Mouse (Mus musculus): ENCODE measurements around the gene Bche. TPM values are rescaled to one million over a fixed set of nuclear protein-coding genes. Genes with fewer than 3 reads are reported as not detected.

Bche gene
- total RNA-seq (2015; ENCODE audit: low replicate concordance) (not detected in 2 replicates), total RNA-seq (2017; ENCODE audit: low replicate concordance) (0.43 TPM in 1 of 2 replicates, not detected in the other)

DNA sequence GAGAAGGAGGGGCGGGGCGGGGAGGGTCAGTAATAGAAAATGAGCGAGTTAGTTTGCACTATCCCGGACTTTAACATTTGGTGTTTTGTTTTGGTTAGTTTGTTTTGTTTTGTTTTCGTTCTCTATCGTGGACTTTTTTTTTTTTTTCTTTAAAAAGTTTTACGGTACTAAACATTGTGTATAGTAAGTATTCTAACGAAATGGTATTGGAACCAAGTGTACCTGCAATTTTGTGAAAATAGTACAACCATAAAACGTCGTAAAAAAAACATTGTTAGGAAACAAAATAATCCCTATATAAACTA is at the start of gene Bche:
Bche (minus strand) TSS at position 6 of the 305 bp plus-strand sequence.
- ATAC-seq (replicated peaks; ENCODE audit: low FRiP score, poor library complexity, severe bottlenecking) = no peak

DNA sequence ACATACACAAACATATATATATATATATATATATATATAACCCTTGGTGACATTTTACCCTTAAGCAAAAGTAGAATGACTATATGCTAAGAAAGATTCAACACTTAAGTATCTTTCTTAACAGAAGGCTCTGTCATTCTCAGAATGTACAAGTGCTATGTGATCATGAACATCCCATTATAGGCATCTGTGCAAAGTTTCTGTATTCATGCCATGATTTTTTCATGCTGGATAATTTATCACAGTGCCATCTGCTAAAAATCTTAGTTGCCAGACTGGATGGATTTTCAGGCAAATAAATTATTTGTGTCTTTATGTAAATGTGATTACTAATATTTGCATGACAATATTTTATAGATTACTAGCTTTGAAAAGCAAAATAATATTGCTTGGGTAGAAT is 33.8 kb upstream of the Bche start:
- ATAC-seq (replicated peaks; ENCODE audit: low FRiP score, poor library complexity, severe bottlenecking) = no peak

DNA sequence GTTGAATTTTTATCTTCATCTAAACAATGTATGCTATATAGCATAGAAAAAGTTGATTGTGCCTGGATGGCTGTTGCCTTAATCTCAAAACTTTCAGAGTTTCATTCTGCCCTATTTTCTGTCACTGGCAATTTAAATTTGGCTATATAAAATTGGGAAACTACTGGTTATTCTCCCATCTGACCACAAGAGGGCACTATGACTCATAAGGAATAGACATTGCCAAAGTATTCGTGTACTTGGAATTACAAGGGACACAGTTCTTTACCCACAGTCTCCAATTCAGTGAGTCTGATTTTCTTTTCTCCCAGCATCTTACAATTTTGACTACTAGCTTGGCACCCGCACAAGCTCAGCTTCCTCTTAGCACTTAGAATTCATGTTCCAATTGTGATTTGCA is 23.5 kb upstream of the Bche start:
- ATAC-seq (replicated peaks; ENCODE audit: low FRiP score, poor library complexity, severe bottlenecking) = no peak

DNA sequence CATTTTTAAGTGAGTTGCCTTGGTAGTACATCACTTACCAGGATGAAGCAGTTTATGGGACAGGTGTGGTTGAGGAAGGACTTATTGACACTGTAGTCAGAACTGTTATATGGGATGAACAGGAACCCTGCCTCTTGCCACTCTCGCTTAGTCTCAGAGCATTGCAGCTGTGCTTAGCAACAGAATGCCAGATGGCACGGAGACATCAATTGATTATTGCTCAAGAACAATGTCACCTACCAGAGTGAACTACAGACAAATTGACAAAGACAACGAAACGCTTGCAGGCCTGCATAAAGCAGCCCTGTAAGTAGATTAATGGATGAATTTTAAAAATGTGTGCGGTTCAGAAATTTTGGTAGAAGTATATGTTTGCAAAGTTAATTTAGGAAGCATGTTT is 21.3 kb upstream of the Bche start:
- ATAC-seq (replicated peaks; ENCODE audit: low FRiP score, poor library complexity, severe bottlenecking) = no peak

DNA sequence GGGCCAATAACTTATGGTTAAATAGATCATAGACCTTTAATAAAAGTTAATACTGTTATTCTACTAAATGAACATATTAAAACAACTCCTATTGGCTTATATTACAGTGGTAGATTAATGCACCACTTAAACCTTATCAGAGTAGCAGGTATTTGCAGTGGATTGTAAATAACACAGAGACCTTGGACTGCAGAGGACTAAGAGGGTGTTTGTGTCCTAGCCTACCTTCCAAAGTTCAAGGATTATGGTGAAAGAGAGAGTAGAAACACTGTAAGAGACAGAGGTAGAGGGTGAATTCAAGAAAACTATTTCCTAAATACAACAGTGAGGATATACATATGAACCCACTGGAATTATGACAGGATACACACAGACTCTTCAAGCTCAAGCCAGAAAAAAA is 17.5 kb upstream of the Bche start:
- no peak for ATAC-seq (replicated peaks; ENCODE audit: low FRiP score, poor library complexity, severe bottlenecking)

DNA sequence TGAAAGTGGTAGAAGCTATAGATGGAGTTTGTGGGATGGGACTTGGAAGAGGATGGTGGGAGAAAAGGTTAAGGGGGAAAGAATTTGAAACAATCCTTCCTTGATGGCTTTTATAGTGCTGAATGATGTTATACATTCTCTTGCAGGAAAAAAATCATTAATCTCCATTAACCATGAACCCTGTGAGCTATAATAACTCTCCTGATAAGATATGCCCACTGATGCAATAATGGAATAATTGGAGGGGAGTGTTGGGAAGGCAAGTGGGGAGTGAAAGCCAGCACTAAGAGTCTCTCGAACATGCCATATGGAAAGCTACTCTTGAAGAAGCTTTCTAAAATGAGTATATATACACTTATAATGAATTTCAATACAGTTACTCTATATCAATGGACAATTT is 16.7 kb upstream of the Bche start:
- ATAC-seq (replicated peaks; ENCODE audit: low FRiP score, poor library complexity, severe bottlenecking) = no peak

DNA sequence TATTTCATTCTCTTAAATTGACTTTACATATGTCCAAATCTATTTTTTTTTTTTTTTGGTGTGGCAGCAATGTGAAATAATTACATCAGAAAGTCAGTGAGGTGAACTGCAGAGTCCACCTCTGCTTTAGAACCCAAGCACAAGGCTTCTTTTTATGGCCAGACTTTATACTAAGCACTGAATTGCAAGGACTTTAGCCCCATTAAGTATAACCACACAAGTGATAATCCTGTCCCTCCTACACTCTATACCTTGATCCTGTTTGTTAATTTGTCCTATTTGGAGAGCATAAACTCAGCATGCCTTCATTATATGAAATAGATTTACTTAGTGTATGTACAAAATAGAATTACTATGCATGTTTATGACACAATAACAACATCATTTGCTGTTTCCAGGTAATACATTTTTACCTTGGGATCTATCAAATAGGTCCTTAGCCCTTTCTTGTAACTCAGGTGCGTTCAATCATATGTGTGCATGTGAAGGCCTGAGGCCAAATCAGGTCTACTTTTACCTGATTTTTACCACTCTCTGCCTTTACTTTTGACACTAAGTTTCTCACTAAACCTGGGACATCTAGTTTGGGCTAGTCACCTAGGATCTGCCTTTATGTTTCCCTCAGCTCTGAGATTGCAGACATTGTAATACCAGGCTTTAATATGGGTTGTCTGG is 9.5 kb upstream of the Bche start:
- ATAC-seq (replicated peaks; ENCODE audit: low FRiP score, poor library complexity, severe bottlenecking) = no peak

DNA sequence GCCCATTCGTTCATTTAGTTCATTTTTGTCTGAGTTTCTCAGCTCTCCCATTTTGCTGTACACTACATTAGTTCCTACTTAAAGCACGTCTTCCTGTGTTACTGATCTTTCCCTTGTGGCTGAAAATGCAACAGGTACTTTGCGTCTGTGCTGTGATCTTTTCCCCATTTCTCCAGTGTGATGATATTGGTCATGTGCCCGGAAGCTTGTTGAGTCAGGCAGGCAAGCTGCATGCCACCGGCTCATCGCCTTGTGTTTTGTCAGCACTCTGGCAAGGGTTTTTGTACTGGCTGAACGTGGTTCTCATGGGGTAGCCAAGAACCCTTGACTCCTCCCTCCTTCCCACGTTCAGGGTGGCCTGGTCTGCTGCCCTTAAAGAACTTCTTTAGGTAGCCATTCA is 1.7 kb upstream of the Bche start:
- no peak for ATAC-seq (replicated peaks; ENCODE audit: low FRiP score, poor library complexity, severe bottlenecking)

DNA sequence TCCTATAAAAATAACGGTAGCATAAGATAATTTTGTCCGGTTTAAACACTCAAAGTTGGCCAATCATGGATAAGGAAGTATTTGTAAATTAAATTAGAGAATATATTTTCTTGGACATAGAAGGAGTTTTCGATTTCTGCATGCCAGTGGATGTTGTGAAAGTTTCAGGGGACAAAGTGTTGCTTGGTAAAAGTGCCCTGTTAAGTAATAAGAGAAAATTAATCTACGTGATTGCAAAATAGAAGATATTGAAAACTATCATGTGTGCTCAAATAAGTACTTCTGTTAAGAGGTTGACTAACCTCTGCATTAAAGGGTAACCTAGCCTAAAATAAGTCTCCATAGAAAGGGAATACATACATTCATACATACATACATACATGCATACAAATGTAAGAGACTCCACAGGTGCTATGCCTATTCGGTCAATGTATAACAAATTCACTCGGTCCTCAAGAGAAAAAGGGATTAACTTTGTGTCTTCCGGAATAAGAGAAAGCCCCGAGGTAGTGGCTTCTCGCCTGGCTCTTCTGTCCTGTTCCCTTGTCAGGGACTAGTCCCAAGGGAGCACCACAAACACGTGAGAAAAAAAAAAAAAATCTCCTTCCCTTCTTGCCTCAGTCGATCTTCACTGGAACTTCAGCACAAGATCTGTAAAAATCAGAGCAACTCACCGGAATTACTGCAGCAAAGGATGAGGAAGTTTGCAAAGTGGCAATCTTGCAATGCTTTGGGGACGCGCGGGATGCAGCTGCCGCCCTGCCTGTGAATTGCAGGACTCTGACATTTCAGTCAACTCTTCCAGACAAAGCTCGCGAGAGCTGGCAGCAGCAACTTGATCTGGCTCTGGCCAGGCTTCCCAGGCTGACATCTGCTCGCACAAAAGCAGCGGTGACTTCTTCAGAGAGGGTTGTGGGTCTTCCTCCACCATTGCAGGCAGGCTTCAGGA is 480 bp downstream of the Bche start:
- ATAC-seq (replicated peaks; ENCODE audit: low FRiP score, poor library complexity, severe bottlenecking) = no peak

DNA sequence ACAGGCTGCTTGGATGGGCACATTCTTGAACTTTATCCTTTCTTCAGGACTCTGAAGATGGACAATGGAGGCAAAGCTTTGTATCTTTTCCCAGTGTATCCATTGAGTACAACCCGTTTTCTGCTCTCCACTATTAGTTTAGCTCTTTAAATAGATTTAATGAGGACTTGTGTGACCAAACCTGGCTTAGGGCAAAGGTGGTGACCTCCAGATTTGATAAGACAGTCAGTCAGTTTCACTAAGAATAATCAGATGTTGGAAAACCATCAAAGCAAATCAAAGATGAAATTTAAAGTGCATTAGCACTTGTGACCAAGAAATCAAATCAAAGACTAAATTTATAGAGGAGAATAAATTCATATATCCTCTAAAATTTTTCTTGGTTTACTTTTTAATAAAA is 1.7 kb downstream of the Bche start:
- ATAC-seq (replicated peaks; ENCODE audit: low FRiP score, poor library complexity, severe bottlenecking) = no peak

DNA sequence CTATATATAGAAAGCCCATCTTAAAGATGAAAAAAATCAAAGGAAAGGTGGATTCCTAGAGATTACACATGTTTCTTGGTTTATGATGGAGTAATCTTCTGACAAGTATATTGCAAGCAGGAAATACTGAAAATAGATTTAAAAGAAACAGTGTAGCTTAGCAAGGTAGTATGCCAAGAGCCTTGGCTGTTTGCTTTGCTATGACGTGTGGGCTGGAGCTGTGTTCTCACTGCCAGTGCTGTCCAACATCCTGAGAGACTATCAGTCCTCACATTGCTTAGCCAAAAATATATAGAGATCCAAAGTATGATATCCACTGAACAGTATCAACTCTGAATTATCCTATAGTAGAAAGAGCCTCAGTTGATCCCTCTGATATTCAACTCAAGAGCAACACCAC is 9.3 kb downstream of the Bche start:
- ATAC-seq (replicated peaks; ENCODE audit: low FRiP score, poor library complexity, severe bottlenecking) = no peak

DNA sequence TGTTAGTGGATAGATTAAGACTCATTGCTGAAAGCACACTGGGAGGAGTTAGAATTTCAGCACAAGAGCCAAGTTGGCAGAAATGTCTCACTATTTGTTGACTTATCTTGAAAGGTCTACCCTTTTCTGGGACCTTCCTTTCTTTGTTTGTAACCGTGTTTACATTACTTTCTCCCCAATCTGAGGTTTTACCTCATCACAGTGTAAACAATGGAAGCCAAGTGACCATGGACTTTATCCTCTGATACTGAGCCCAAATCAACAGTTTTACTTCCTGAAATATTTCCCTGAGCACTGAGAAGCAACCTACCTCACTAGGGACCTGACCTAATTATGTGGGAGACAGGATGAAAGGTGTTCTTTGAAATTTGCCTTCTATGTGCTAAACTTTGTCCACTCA is 34.9 kb downstream of the Bche start:
- no peak for ATAC-seq (replicated peaks; ENCODE audit: low FRiP score, poor library complexity, severe bottlenecking)

DNA sequence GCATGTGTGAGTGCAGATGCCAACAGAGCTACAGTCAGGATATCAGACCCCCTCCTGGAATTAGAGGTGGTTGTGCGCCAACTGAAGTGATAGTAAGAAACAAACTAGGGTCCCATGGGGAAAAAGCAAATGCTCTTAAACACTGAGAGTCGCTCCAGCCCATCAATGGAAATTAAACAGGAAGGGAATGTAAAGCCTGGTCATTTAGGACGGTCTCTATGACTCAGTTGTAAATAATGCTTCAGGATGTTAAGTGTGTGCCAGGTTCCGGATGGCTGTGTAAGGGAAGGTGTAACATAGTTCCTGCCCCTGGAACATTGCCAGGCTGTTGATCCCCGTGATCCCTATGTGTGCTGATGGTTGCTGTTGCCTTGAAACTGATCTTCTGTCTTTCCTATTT is 40.0 kb downstream of the Bche start:
- no peak for ATAC-seq (replicated peaks; ENCODE audit: low FRiP score, poor library complexity, severe bottlenecking)

DNA sequence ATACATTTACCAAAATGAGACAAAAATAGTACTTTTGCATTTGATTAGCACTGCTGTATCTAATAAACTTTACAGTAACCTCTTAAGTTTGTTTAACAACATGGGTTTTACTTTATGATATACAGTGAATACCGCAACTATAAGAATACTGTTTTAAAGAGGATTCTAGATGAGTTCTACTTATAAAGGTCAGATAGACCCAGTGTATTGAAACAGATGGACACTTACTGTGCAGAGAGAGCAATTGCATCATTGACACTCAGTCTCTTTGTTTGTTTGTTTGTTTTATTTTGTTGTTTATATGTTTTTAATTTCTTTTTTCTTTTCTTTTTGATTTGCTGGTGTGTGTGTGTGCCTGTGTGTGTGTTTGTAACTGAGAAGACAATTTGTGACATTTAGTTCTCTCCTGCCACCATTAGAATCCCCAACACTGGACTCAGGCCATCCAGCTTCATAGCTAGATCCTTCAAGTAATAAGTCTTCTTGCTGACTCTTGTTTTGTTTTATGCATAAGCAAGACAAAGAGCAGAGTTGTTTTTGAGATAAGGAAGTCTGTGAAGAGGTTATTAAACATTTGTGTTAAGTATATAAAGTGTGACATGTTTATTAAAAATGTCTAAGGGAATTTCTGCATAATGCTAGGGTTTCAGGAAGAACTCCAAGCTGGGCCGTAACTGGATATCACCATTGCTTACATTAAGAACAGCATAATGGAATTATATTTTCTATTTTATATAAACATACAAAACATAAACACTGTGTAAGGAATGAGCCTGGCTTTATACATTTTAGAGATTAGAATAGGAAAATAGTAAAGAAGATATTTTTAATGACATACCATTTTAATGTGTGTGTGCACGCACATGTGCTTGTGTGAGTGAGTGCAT is 40.7 kb downstream of the Bche start:
- ATAC-seq (replicated peaks; ENCODE audit: low FRiP score, poor library complexity, severe bottlenecking) = no peak

DNA sequence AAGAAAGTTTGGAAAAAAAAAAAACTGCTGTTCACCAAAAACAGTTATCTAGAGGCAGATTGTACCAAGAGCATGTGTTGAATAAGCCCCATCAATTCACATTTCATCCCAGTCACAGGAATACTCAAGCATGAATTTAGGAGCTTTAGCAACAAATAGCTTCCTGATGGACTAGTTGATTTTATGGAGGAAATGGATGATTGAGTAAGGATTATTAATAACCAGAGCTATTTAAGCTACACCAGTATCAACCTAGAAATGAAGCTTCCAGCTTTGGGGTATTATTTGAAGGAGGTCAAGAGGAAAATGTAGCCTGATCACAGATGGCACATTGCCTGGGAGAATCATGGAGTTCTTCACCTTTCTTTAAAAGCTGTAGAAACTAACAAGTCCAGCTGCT is 57.9 kb downstream of the Bche start:
- ATAC-seq (replicated peaks; ENCODE audit: low FRiP score, poor library complexity, severe bottlenecking) = no peak

DNA sequence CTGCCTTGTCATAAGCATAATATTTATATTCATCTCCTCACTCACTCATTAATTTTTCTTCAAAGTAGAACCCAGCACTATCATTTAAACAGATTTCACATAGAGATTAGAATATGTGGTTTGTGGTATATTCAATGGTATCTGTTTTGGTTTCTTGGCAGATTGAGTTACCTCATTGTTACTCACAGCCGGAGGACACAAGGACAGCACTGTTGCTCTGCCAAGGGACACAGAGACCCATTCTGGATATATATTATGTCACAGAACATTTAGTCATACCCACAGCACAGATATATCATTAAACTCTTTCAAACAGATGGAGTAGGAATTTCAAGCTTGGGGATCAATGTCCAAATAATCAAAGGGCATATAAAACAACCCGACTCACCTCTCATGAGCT is 61.2 kb downstream of the Bche start:
- ATAC-seq (replicated peaks; ENCODE audit: low FRiP score, poor library complexity, severe bottlenecking) = no peak

DNA sequence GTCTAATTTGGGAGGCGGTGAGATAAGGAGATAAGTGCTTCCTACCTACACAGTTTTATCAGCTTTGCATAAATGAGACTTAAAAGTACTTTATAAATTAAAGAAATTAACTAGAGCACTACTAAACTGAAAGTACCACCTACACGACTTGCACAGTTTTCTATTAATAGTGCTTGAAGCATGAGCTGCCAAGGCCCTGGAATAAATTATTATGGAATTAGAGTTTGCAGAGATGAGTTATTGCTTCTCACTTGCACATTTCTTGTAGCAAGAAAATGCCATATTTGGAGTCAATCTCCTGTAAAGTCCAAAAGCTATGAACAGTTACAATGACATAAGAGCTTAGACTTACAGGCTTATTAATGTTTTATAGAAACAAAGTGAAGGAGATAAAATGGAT is 96.8 kb downstream of the Bche start:
- ATAC-seq (replicated peaks; ENCODE audit: low FRiP score, poor library complexity, severe bottlenecking) = no peak

DNA sequence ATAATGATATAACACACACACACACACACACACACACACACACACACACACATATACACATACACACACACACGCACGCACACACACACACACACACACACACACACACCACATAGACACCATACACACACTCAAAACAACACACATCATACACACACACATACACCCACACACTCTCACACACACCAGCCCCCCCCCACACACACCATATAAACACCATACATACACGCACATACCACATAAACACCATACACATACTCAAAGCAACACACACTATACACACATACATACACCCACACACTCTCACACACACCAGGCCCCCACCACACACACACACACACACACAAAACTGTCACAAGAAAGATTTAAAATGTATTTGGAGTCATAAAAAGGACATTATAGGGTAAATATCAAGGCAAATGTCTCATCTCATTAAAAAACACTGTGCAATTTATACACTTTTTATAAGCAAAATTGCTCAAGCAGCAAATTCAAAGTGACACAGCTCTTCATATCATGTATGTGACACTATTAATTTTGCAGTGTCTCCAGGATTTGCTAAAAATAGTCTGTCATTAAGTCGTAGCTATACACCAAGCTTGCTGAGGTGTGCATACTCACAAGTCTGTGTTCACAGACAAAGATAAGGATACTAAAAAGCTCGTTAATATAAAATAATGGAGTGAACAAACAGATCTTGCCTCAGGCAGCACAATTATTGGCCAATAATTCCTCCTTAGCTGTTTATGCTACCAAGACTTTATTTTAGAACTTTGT is 116.3 kb downstream of the Bche start:
- ATAC-seq (replicated peaks; ENCODE audit: low FRiP score, poor library complexity, severe bottlenecking) = no peak

Measured in erythroblast, adult 5-6 weeks (primary cell).